Mouse (Mus musculus) kidney, embryonic 14.5 days (tissue): ENCODE data around the gene Cacna1e. TPM values are rescaled to one million over a fixed set of nuclear protein-coding genes. Genes with fewer than 3 reads are reported as not detected.

Experiments used
- ATAC-seq: fragments of 200-750 bp; cut with Nextera tagmentation; 2 replicates; pipeline ENCODE4 v1.8.0; 2017; ENCODE audit warnings: moderate number of reproducible peaks, mild to moderate bottlenecking, moderate TSS enrichment, moderate library complexity; ENCODE audit not compliant: low FRiP score, low TSS enrichment
- H3K27ac ChIP-seq: fragments of 300-500 bp; sonication (generic); 2 replicates; pipeline ENCODE4 v1.5.1; 2014; ENCODE audit warnings: low read depth, mild to moderate bottlenecking, low read length, moderate library complexity, mixed read lengths
- H3K27me3 ChIP-seq: fragments of 300-500 bp; sonication (generic); 2 replicates; pipeline ENCODE4 v1.6.1; 2014; ENCODE audit warnings: mild to moderate bottlenecking, low read length; ENCODE audit not compliant: control insufficient read depth, insufficient read depth
- H3K36me3 ChIP-seq: fragments of 300-500 bp; sonication (generic); 2 replicates; pipeline ENCODE4 v1.6.1; 2014; ENCODE audit warnings: low read length, mixed read lengths; ENCODE audit not compliant: control insufficient read depth, insufficient read depth
- H3K4me1 ChIP-seq: fragments of 300-500 bp; sonication (generic); 2 replicates; pipeline ENCODE4 v1.6.1; 2014; ENCODE audit warnings: low read length, mixed read lengths; ENCODE audit not compliant: control insufficient read depth, insufficient read depth
- H3K4me2 ChIP-seq: fragments of 300-500 bp; sonication (generic); replicated peaks from 2 replicates; pipeline ENCODE4 v1.6.1; 2014; ENCODE audit warnings: low read depth, mild to moderate bottlenecking, low read length
- H3K4me3 ChIP-seq: fragments of 300-500 bp; sonication (generic); 2 replicates; pipeline ENCODE4 v1.5.1; 2014; ENCODE audit warnings: mild to moderate bottlenecking, low read length
- H3K9ac ChIP-seq: fragments of 300-500 bp; sonication (generic); 2 replicates; pipeline ENCODE4 v1.6.1; 2014; ENCODE audit warnings: low read depth, mild to moderate bottlenecking, low read length, moderate library complexity
- H3K9me3 ChIP-seq: fragments of 300-500 bp; sonication (generic); 2 replicates; pipeline ENCODE4 v1.6.1; 2016; ENCODE audit warnings: low read length; ENCODE audit not compliant: control insufficient read depth
- WGBS: fragments of 180-500 bp; shearing (Covaris S2); extraction: QIAGEN DNeasy Blood & Tissue Kit; methylation state at CpG from one replicate; pipeline ENCODE4 v1.1.7; 2014; 5-methylcytosine and 5-hydroxymethylcytosine counted together
- polyA plus RNA-seq: library from polyadenylated mRNA; unstranded; fragments of >200 nt; fragmentation: Nextera tagmentation; extraction: Ambion mirVana; gene quantifications from 2 replicates; pipeline ENCODE4 v1.2.1, GENCODE M21; 2014

Cacna1e gene
- polyA plus RNA-seq, 1 experiment from 2014 or later = 0.04 TPM

- WGBS = 88% methylated on average over 4 of the region's 4 CpGs
- ATAC-seq = no peak
- H3K9ac ChIP-seq = no peak overlapping the region
Observed at GRCm38 (mm10) chr1:154578748-154579147, 305.6 kb downstream of the Cacna1e start.

GRCm38 (mm10) chr1:154576418-154576817 lies 307.9 kb downstream of the Cacna1e start:
- no peaks in the 10 kb centered on the region for H3K36me3 ChIP-seq
- no peaks in the 10 kb centered on the region for H3K9me3 ChIP-seq
- no peaks in the 10 kb centered on the region for H3K27me3 ChIP-seq
- H3K4me3 ChIP-seq = no peak overlapping the region
- 75% methylated on average over 2 of the region's 2 CpGs for WGBS
- H3K4me1 ChIP-seq = no peaks in the 10 kb centered on the region
- no peak overlapping the region for H3K4me2 ChIP-seq
- no peak overlapping the region for H3K27ac ChIP-seq
- no peak for ATAC-seq
- H3K9ac ChIP-seq = no peak overlapping the region

More at GRCm38 (mm10) chr1:154578748-154579147, 305.6 kb downstream of the Cacna1e start:
- Histone ChIP-seq H3K36me3 (no peaks in the 10 kb centered on the region), H3K4me3 (no peak overlapping the region), H3K27ac (no peak overlapping the region), H3K9me3 (no peaks in the 10 kb centered on the region), H3K27me3 (no peaks in the 10 kb centered on the region), H3K4me2 (no peak overlapping the region), H3K4me1 (no peaks in the 10 kb centered on the region)

DNA sequence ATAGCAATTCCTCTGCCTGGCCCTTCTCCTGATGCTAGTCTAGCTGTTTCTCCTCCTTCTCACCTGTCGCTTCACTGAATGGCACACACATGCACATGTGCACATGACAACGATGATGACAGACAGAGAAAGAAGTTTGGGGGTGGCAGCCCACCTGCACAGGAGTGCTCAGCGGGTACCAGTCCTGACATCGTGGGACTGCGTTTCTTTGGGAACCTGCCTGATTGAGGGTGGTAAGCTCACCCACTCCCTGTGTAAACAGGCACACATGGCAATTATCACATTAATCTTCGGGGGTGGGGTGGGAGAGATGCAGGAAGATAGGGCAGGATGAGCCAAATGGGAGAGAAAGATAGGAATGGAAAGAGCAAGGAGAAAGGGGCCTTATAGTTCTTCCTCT lies 318.3 kb downstream of the Cacna1e start:
- Histone ChIP-seq H3K4me2 (no peak overlapping the region), H3K4me3 (no peak overlapping the region), H3K36me3 (no peaks in the 10 kb centered on the region), H3K27ac (no peak overlapping the region), H3K27me3 (no peaks in the 10 kb centered on the region), H3K9me3 (no peaks in the 10 kb centered on the region), H3K9ac (no peak overlapping the region), H3K4me1 (no peaks in the 10 kb centered on the region)
- 85% methylated on average over 6 of the region's 6 CpGs for WGBS
- ATAC-seq = no peak

- Histone ChIP-seq H3K27me3 (no peaks in the 10 kb centered on the region), H3K4me3 (no peak overlapping the region), H3K36me3 (no peaks in the 10 kb centered on the region), H3K4me1 (no peaks in the 10 kb centered on the region), H3K27ac (no peak overlapping the region), H3K4me2 (no peak overlapping the region), H3K9me3 (no peaks in the 10 kb centered on the region), H3K9ac (no peak overlapping the region)
- no peak for ATAC-seq
- 36% methylated on average over 1 of the region's 1 CpGs for WGBS
Observed at GRCm38 (mm10) chr1:154555811-154556210, 328.5 kb downstream of the Cacna1e start.

DNA sequence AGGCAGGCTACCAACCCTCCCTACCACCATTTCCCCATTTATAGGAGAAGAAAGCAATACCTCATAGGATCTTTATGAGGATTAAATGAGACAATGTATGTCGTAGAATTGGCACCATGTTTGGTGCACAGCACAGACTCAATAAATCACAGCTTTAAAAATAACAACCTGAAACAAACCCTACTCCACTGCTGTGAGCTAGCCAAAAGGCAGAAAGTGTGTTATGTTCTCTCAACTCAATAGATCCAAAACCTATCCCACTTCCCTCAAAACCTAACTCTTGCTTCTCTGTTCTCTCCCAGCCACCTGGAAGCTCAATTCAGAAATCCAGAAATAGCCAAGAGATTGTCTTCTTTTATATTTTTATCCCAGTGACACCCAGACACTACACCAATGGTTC lies 331.2 kb downstream of the Cacna1e start:
- Histone ChIP-seq H3K4me3 (no peak overlapping the region), H3K27ac (no peak overlapping the region), H3K36me3 (no peaks in the 10 kb centered on the region), H3K4me1 (no peaks in the 10 kb centered on the region), H3K9ac (no peak overlapping the region), H3K9me3 (no peaks in the 10 kb centered on the region), H3K4me2 (no peak overlapping the region), H3K27me3 (no peaks in the 10 kb centered on the region)
- WGBS = 64% methylated on average over 1 of the region's 1 CpGs
- ATAC-seq = no peak

DNA sequence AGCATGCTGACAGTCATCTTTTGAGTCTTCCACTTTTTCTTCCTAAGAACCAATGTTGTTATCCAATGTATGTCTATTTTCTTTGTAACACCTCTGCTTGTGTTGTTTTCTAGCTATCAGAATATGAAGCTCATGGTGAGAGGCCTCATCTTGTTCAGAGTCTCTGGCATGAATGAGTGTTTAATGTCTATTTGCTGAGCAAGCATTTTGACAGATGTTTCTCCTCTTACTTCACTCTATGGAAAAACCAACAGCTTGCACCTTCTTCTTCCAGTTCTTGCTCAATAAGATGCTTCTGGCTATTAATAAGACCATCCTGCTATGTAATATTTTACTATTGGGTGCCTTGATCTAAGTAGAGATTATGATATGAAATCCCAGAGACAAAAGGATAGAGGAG lies 346.9 kb downstream of the Cacna1e start:
- Histone ChIP-seq H3K9ac (no peak overlapping the region), H3K27ac (no peak overlapping the region), H3K27me3 (no peaks in the 10 kb centered on the region), H3K9me3 (no peaks in the 10 kb centered on the region), H3K36me3 (no peaks in the 10 kb centered on the region), H3K4me3 (no peak overlapping the region), H3K4me1 (no peaks in the 10 kb centered on the region), H3K4me2 (no peak overlapping the region)
- no peak for ATAC-seq

DNA sequence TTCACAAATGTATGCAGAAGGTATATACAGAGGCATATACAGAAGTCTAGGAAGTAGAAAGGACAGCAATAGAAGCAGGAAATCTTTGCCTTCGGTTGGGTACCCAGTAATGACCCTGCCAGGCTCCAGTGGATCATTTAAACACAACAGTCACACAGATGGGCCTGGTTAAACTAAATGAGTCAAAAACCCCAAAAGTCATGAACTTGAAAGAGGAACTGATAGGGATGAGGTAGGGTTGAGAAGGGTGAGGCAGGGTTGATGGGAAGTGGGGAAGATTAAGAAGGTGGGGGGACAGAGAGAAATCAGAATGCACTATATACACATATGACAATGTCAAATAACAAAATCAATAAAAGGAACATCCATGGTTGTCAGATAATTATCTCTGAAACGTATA lies 347.5 kb downstream of the Cacna1e start:
- Histone ChIP-seq H3K9ac (no peak overlapping the region), H3K36me3 (no peaks in the 10 kb centered on the region), H3K4me3 (no peak overlapping the region), H3K4me2 (no peak overlapping the region), H3K9me3 (no peaks in the 10 kb centered on the region), H3K27me3 (no peaks in the 10 kb centered on the region), H3K27ac (no peak overlapping the region), H3K4me1 (no peaks in the 10 kb centered on the region)
- 85% methylated on average over 2 of the region's 2 CpGs for WGBS
- no peak for ATAC-seq

- Histone ChIP-seq H3K9me3 (no peaks in the 10 kb centered on the region), H3K4me1 (no peaks in the 10 kb centered on the region), H3K9ac (no peak overlapping the region), H3K27ac (no peak overlapping the region), H3K4me3 (no peak overlapping the region), H3K27me3 (no peaks in the 10 kb centered on the region), H3K4me2 (no peak overlapping the region), H3K36me3 (no peaks in the 10 kb centered on the region)
- WGBS = 72% methylated on average over 11 of the region's 11 CpGs
- no peak for ATAC-seq
Observed at GRCm38 (mm10) chr1:154532987-154533940, 351.0 kb downstream of the Cacna1e start.

DNA sequence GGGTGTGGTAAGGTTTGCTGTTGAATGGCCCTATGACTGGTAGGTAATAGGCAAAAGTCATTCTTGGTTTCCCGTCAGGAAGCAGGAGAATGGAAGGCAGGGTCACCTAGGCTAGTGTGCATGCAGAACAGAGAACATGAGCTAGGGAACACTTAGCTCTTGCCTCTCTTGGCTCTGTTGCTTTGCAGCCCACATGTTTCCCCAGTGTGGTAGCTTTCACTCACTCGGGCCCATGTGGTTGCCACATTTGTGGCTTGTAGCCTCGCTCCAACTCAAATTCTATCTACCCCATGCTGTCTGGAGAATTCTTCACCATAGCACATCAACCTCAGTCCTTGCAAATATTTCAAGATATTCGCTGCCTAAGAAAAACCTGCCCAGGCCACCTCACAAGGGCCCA lies 354.6 kb downstream of the Cacna1e start:
- no peaks in the 10 kb centered on the region for H3K9me3 ChIP-seq
- WGBS = 95% methylated on average over 4 of the region's 4 CpGs
- no peaks in the 10 kb centered on the region for H3K27me3 ChIP-seq
- no peak overlapping the region for H3K4me3 ChIP-seq
- no peak overlapping the region for H3K4me2 ChIP-seq
- no peaks in the 10 kb centered on the region for H3K4me1 ChIP-seq
- H3K36me3 ChIP-seq = no peaks in the 10 kb centered on the region
- no peak overlapping the region for H3K9ac ChIP-seq
- ATAC-seq = no peak
- H3K27ac ChIP-seq = no peak overlapping the region
